Mouse (Mus musculus): Measurements from ENCODE around the gene Slc7a1. TPM values are rescaled to one million over a fixed set of nuclear protein-coding genes. Genes with fewer than 3 reads are reported as not detected.

The Slc7a1 gene
- total and polyA plus RNA-seq, 3 experiments, result 20.5 to 78.3 (median 69.5) TPM

- H3K9ac ChIP-seq (ENCODE audit: insufficient read depth, low read depth), result no peak overlapping the region
- no peaks in the 10 kb centered on the region for H3K27me3 ChIP-seq (replicated peaks)
- H3K9me3 ChIP-seq (replicated peaks; ENCODE audit: low read length), result peaks cover 5% of the 10 kb centered on the region
- no peak overlapping the region for H3K4me2 ChIP-seq (ENCODE audit: insufficient read depth, low read depth, poor library complexity, severe bottlenecking)
- no peaks in the 10 kb centered on the region for H3K4me1 ChIP-seq (ENCODE audit: control insufficient read depth in 1 of 2, insufficient read depth in 2 of 2)
- in situ Hi-C loops (cut with MboI; ENCODE audit: low pct_ligation_motif_present, low pct_unique_long_range_greater_than_20kb, low sequenced_read_pairs) (loop anchor here (25.0 kb wide), 1 partner anchor 438 kb away; no protein-coding TSS in a partner anchor), dilution Hi-C loops (cut with MboI; ENCODE audit: extremely low pct_ligation_motif_present, extremely low pct_unique_long_range_greater_than_20kb, low sequenced_read_pairs) (no loop called here)
- peaks cover 42% of the 10 kb centered on the region for H3K79me2 ChIP-seq (replicated peaks; ENCODE audit: control insufficient read depth, extremely low read depth, insufficient read depth, poor library complexity, severe bottlenecking)
- H3K4me3 ChIP-seq (replicated peaks in 1 of 3; ENCODE audit: low read depth in 2 of 3, low read length in 2 of 3, poor library complexity in 1 of 3), result no peak overlapping the region
- no peak for DNase-seq (ENCODE audit: extremely low read depth)
- no peak overlapping the region for H3K27ac ChIP-seq (ENCODE audit: insufficient read depth, low read depth)
- no peak for TF ChIP-seq E2F4 (IDR thresholded peaks at IDR 0.05; ENCODE audit: insufficient replicate concordance, low read depth, low read length)
- TF ChIP-seq KAT2A (IDR thresholded peaks at IDR 0.05; ENCODE audit: insufficient replicate concordance, low read length), result no peak
- TF ChIP-seq ZKSCAN1 (IDR thresholded peaks at IDR 0.05; ENCODE audit: borderline replicate concordance, low read depth, low read length), result no peak
- TF ChIP-seq EP300 (IDR thresholded peaks at IDR 0.05; ENCODE audit: low read length), result no peak
- no peak for TF ChIP-seq CTCF (conservative IDR thresholded peaks at IDR 0.05 in 1 of 2, IDR thresholded peaks at IDR 0.05 in 1 of 2; ENCODE audit: low read depth in 2 of 2, low read length in 2 of 2)
- TF ChIP-seq USF2 (conservative IDR thresholded peaks at IDR 0.05; ENCODE audit: low read depth, low read length), result no peak
- no peak for TF ChIP-seq MAZ (IDR thresholded peaks at IDR 0.05; ENCODE audit: low read depth, low read length)
- no peak for TF ChIP-seq JUN (IDR thresholded peaks at IDR 0.05; ENCODE audit: insufficient read depth, low read depth, low read length)
- TF ChIP-seq SMC3 (IDR thresholded peaks at IDR 0.05; ENCODE audit: low read depth, low read length), result no peak
- TF ChIP-seq RCOR1 (conservative IDR thresholded peaks at IDR 0.05; ENCODE audit: low read depth, low read length), result no peak
- no peak for TF ChIP-seq PAX5 (IDR thresholded peaks at IDR 0.05; ENCODE audit: low read length)
- no peak for TF ChIP-seq CHD1 (IDR thresholded peaks at IDR 0.05; ENCODE audit: low read depth, low read length)
- no peak for TF ChIP-seq BHLHE40 (IDR thresholded peaks at IDR 0.05; ENCODE audit: low read depth, low read length)
- no peak for TF ChIP-seq POLR2A (IDR thresholded peaks at IDR 0.05; ENCODE audit: low read depth, low read length)
- TF ChIP-seq MXI1 (IDR thresholded peaks at IDR 0.05; ENCODE audit: low read depth, low read length), result no peak
- TF ChIP-seq POLR2AphosphoS2 (IDR thresholded peaks at IDR 0.05; ENCODE audit: low read depth, low read length), result no peak
- no peak for TF ChIP-seq CHD2 (IDR thresholded peaks at IDR 0.05; ENCODE audit: low read length)
- no peak for TF ChIP-seq GABPA (IDR thresholded peaks at IDR 0.05; ENCODE audit: insufficient replicate concordance, low read depth, low read length)
- peaks cover 93 to 98% of the 10 kb centered on the region in 2 experiments for H3K36me3 ChIP-seq (replicated peaks in 1 of 2; ENCODE audit: control insufficient read depth in 1 of 2, insufficient read depth in 1 of 2, low read length in 1 of 2)
Observed at GRCm38 (mm10) chr5:148349327-148350011, 50.2 kb downstream of the Slc7a1 start.

- dilution Hi-C loops (cut with MboI; ENCODE audit: extremely low pct_ligation_motif_present, extremely low pct_unique_long_range_greater_than_20kb, low sequenced_read_pairs) (no loop called here), in situ Hi-C loops (cut with MboI; ENCODE audit: low pct_ligation_motif_present, low pct_unique_long_range_greater_than_20kb, low sequenced_read_pairs) (loop anchor here (25.0 kb wide), 1 partner anchor 439 kb away; no protein-coding TSS in a partner anchor)
- peaks cover 30% of the 10 kb centered on the region for H3K79me2 ChIP-seq (replicated peaks; ENCODE audit: control insufficient read depth, extremely low read depth, insufficient read depth, poor library complexity, severe bottlenecking)
- peaks cover 89 to 95% of the 10 kb centered on the region in 2 experiments for H3K36me3 ChIP-seq (replicated peaks in 1 of 2; ENCODE audit: control insufficient read depth in 1 of 2, insufficient read depth in 1 of 2, low read length in 1 of 2)
- H3K4me2 ChIP-seq (ENCODE audit: insufficient read depth, low read depth, poor library complexity, severe bottlenecking), result no peak overlapping the region
- TF ChIP-seq NELFE (IDR thresholded peaks at IDR 0.05; ENCODE audit: low read depth, low read length), result no peak
- no peak for TF ChIP-seq ETS1 (conservative IDR thresholded peaks at IDR 0.05; ENCODE audit: low read depth, low read length)
- no peak for TF ChIP-seq HCFC1 (IDR thresholded peaks at IDR 0.05; ENCODE audit: low read depth, low read length)
- TF ChIP-seq ZNF384 (IDR thresholded peaks at IDR 0.05; ENCODE audit: low read depth, low read length), result no peak
- TF ChIP-seq POLR2A (IDR thresholded peaks at IDR 0.05; ENCODE audit: low read depth, low read length), result no peak
- no peak for TF ChIP-seq SMC3 (IDR thresholded peaks at IDR 0.05; ENCODE audit: low read depth, low read length)
- TF ChIP-seq RCOR1 (conservative IDR thresholded peaks at IDR 0.05; ENCODE audit: low read depth, low read length), result no peak
- no peak for TF ChIP-seq USF2 (conservative IDR thresholded peaks at IDR 0.05; ENCODE audit: low read depth, low read length)
- no peak for TF ChIP-seq MAZ (IDR thresholded peaks at IDR 0.05; ENCODE audit: low read depth, low read length)
- TF ChIP-seq BHLHE40 (IDR thresholded peaks at IDR 0.05; ENCODE audit: low read depth, low read length), result no peak
- no peak for TF ChIP-seq JUND (conservative IDR thresholded peaks at IDR 0.05; ENCODE audit: low read depth, low read length)
- no peak for TF ChIP-seq JUN (IDR thresholded peaks at IDR 0.05; ENCODE audit: insufficient read depth, low read depth, low read length)
- no peak for TF ChIP-seq TBP (conservative IDR thresholded peaks at IDR 0.05; ENCODE audit: low read depth, low read length)
- no peak for TF ChIP-seq MAX (IDR thresholded peaks at IDR 0.05; ENCODE audit: low read length)
- no peak for TF ChIP-seq TCF12 (IDR thresholded peaks at IDR 0.05; ENCODE audit: low read depth, low read length)
- no peak for TF ChIP-seq UBTF (IDR thresholded peaks at IDR 0.05; ENCODE audit: low read depth, low read length)
- H3K9ac ChIP-seq (ENCODE audit: insufficient read depth, low read depth), result no peak overlapping the region
- H3K27ac ChIP-seq (ENCODE audit: insufficient read depth, low read depth), result no peak overlapping the region
- H3K4me1 ChIP-seq (ENCODE audit: control insufficient read depth in 1 of 2, insufficient read depth in 2 of 2), result no peaks in the 10 kb centered on the region
- no peaks in the 10 kb centered on the region for H3K27me3 ChIP-seq (replicated peaks)
- DNase-seq (ENCODE audit: extremely low read depth), result no peak
- H3K9me3 ChIP-seq (replicated peaks; ENCODE audit: low read length), result peaks cover 5% of the 10 kb centered on the region
- H3K4me3 ChIP-seq (replicated peaks in 1 of 3; ENCODE audit: low read depth in 2 of 3, low read length in 2 of 3, poor library complexity in 1 of 3), result no peak overlapping the region
Observed at GRCm38 (mm10) chr5:148348153-148348552, 51.6 kb downstream of the Slc7a1 start.
